Mouse (Mus musculus) kidney, postnatal 10 days (tissue): Measurements from ENCODE around the gene Ccdc22.

Experiments
- DNase-seq: peaks from one replicate; pipeline ENCODE4 v3.0.0; 2021; ENCODE audit warnings: mixed read lengths

The Ccdc22 gene

DNA sequence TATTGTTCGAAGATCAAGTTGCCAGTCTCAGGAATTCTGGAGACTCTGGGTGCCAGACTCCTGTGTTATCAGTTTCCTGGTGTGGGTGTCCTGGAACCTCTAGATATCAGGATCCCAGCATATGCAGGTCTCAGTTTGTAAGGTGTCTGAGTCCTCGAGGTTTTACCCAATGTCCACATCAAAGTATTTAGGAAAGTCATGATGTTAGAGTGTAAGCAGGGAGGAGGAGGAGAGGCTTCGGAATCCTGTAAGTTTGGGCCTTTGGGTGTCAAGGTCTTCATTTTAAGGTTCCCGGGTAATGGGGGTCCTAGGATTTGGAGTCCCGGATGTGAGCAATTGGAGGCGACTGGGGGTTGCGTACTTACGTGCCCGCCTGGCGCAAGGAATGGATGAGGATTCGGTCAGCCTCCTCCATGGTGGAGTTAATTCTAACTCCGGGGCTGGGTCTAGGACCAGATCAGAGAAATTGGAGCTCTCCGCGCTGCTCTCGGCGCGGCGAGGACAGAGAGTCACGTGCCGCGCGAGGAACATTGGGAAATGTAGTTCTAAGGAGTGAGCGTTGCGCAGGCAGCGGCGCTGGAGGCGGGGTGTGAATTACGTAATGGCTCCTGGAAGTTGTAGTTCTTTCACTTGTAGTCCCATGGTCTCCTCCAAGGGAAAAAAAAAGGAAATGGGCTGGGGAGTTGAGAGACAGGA lies at the start of gene Ccdc22:
Ccdc22 (minus strand) TSS at position 639 of the 696 bp plus-strand sequence.
- peak; percentile 91 for DNase-seq

GRCm38 (mm10) chrX:7648671-7649304 lies 43.5 kb upstream of the Ccdc22 start:
- DNase-seq, result peak; percentile 89

GRCm38 (mm10) chrX:7645349-7645748 lies 40.0 kb upstream of the Ccdc22 start:
- peak; percentile 87 for DNase-seq

DNA sequence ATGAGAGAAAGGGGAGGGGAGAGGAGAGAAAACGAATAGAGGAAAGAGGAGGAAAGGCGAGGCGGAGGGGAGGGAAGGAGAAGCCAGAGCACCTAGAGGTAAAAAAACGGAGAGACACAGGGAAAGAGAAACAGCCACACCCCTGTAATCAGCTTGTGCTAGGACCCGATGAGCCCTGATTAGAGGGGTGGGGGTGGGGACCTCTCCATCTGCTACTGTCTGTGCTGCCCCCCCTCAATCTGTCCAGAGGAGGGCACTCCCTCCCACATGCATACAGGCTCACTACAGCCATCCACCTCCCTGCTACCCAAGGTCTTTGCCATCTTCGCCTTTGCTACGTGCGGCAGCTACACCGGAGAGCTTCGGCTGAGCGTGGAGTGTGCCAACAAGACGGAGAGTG lies 35.5 kb upstream of the Ccdc22 start:
- DNase-seq, result no peak

- DNase-seq, result no peak
Observed at GRCm38 (mm10) chrX:7639536-7640325, 34.4 kb upstream of the Ccdc22 start.

DNA sequence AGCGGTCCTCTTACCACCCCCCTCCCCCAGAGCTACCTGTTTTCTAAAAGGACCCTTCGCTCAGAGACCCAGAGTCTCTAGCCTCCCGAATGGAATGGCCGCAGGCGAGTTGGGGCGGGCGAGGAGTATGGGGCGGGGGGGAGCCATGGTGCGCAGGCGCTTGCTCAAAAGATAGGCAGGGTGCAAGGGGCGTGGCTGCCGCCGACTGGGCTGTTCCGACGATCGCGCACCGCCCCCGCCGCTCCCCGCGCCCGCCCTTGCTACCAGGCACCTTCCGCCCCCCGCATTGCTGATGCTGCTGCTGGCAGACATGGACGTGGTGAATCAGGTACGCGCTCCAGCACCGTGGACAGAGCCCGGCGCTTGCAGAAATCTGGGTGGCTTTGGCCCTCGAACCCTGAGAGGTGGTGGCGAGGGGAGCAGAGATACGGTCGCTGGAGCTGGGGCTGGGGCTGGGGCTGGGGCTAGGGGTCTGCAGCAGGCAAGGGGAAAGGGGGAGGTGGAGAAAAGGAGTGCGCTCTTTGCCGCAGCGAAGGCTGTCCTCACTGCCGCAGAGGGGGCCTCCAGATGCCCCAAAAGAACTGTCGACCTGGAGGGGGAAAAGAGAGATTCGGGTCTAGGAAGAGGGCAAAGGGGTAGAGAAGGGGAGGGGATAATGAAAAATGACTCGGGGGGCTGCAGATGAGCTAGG lies 33.2 kb upstream of the Ccdc22 start, which contains the start of gene Syp:
Syp (plus strand) TSS at position 71 of the 691 bp plus-strand sequence.
- peak; percentile 85 for DNase-seq

DNA sequence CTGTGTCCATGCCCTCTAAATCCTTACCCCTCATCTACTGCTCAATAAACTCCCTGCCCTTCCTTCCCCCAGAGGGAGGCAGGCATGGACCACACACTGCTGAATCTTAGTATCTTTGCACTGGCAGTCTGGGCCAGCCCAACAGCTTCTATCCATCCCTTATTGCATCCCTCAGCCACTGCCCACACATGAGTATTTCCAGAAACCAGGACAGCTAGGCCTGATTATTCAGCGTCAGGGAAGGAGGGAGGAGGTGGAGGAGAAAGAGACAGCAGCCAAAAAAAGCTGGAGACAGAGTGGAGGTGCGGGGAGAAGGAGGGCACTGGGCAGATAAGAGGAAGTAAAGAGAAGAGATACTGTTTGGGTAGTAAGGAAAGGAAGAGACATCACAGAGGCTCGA lies 29.8 kb upstream of the Ccdc22 start:
- DNase-seq, result no peak

DNA sequence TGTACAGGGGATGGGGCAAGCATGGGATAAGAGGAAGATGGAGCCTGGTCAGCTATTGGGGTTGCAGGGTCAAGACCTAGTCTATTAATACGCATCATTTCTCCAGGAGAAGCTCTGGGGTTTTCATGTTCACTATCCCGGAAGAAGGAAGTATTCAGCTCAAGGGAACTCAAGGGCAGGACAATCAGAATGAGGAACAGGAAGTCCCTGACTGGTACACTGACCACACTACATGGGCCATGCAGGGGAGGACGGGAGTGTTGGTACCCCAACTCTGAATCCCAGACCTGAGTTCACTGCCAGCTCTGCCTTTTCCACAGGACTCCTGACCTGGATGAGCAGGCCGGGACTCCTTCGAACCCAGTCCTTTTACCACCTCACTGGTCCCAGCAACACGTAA lies 27.2 kb upstream of the Ccdc22 start:
- no peak for DNase-seq

DNA sequence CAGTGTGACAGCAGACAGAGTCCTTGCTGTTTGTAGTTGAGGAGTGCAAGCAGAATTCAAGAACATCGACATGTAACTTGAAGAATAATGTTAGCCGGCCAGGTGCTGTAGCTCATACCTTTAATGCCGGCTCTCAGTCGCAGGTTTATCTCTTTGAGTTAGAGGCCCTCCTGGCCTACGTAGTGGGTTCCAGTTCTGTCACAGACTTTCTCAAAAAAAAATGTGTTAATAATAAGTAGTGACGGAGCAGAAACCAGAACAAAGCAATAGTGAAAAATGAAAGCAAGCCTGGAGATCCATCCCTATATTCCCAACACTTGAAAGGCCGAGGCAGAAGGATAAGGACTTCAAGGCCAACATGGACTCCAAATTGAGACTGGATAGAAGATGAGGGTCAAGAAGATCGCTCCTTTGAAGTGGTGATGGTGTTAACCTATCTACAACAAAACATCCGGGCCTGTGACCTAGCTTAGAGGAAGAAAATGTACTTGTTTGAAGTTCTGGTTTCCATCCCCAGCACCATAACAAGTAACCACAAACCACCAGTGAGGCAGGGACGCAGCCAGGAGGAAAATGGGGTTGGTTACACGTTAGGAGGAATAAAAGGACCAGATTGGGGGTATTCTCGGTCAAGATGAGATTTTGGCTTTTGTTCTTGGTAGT lies 12.7 kb upstream of the Ccdc22 start:
- DNase-seq, result no peak

GRCm38 (mm10) chrX:7610536-7611258 lies 5.4 kb upstream of the Ccdc22 start:
- no peak for DNase-seq

GRCm38 (mm10) chrX:7610035-7610434 lies 4.7 kb upstream of the Ccdc22 start:
- no peak for DNase-seq

DNA sequence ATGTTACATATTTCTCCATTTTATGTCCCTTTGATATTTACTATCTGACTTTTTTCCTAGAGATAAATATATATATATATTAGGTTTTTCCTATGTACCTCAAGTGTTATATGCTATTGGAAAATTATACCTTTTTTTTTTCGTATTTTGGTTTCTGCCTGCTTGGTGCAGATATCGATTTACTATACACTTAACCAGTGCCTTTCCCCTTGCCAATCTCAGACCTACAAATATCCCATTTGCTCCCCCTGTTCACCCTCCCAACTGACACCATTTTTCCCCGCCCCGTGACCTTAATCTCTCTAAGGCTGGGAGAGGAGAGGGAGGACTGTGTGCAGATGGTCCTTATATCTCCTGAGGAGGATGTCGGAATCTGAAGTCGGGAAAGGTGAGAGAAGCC lies 1.5 kb upstream of the Ccdc22 start, which contains the start of gene Cacna1f:
Cacna1f (plus strand) TSS at position 301 of the 400 bp plus-strand sequence.
- DNase-seq, result no peak

- DNase-seq, result no peak
Observed at GRCm38 (mm10) chrX:7605575-7605941, 241 bp upstream of the Ccdc22 start.

DNA sequence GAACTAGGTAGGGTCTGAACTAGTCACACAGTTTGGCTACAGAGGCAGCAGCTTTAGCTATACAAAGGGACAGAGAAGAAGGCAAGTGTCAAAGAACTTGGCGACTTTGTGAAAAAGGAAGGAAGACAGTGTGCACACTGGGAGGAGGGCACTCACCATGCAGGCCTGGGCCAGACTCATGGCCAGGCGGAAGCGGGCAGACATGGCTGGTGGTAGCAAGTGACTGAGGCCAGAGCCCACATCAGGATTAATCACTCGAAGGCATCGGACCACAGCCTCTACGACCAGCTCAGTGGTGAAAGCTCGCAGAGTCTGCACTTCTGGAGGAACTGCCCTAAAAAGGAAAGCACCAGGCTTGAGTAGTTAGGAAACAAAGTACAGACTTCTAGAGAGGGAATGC lies 1.3 kb downstream of the Ccdc22 start:
- no peak for DNase-seq

GRCm38 (mm10) chrX:7595371-7595770 lies 9.9 kb downstream of the Ccdc22 start:
- DNase-seq, result no peak

GRCm38 (mm10) chrX:7586356-7586755 lies 19.0 kb downstream of the Ccdc22 start:
- no peak for DNase-seq

- no peak for DNase-seq
Observed at GRCm38 (mm10) chrX:7583881-7584280, 21.4 kb downstream of the Ccdc22 start.

DNA sequence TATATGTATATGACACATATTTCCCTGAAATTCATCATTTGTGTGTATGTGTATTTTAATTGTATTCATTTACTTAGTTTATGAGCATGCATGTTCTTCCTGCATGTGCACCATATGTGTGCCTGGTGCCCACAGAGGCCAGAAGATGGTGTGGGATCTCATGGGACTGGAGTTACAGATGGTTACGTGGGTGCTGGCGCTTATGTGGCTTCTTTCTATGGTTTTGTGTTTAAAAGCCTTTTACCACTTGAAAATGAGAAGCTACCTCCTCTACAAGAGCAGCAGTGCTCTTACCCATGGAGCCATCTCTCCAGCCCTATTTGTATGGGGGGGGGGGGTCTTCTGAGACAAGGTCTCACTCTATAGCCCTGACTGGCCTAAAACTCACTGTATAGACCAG lies 24.2 kb downstream of the Ccdc22 start:
- DNase-seq, result no peak

DNA sequence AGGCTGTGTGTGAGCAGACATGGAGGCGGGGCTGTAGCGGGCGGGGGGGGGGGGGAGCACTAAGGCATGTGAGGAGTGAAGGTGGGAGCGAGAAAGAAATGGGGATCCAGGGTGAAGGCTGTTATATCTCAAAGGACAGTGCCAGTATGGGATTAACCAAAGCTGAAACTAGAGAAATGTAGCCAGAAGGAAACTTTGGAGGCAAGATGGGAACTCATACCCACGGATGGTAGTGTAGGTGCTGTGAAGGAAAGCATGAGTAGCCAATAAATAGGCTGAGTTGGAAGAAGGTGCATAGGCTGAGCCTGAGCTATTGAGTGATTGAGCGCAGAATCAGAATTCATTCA lies 30.5 kb downstream of the Ccdc22 start:
- no peak for DNase-seq

- DNase-seq, result peak; percentile 96
Observed at GRCm38 (mm10) chrX:7574087-7574884, 31.0 kb downstream of the Ccdc22 start, which contains the start of gene Ppp1r3f. Ppp1r3f (minus strand) TSS chrX:7574283.
